Mouse (Mus musculus) midbrain, embryonic 10.5 days (tissue): ENCODE measurements at regions not wholly inside any gene's neighbourhood (a gene's known extent, or its start where the extent isn't known, plus 50 kb on each side); places are given as distances from the start of the nearest gene placed in this dataset.
A peak's percentile ranks its signal among the peaks of the same experiment; 100 is the strongest.

Experiments used
- DNase-seq: peaks from one replicate; pipeline ENCODE4 v3.0.0-alpha.2; 2017; ENCODE audit warnings: low spot score
- H3K27ac ChIP-seq: fragments of 300-500 bp; sonication (generic); replicated peaks from 2 replicates; pipeline ENCODE4 v1.5.1; 2016; ENCODE audit warnings: mild to moderate bottlenecking
- H3K27me3 ChIP-seq: fragments of 300-500 bp; sonication (generic); 2 replicates; pipeline ENCODE4 v1.6.1; 2016; ENCODE audit warnings: low read depth, mild to moderate bottlenecking; ENCODE audit not compliant: poor library complexity, severe bottlenecking
- H3K36me3 ChIP-seq: fragments of 300-500 bp; sonication (generic); 2 replicates; pipeline ENCODE4 v1.6.1; 2016; ENCODE audit warnings: mild to moderate bottlenecking, moderate library complexity
- H3K4me1 ChIP-seq: fragments of 300-500 bp; sonication (generic); 2 replicates; pipeline ENCODE4 v1.6.1; 2016
- H3K4me3 ChIP-seq: fragments of 300-500 bp; sonication (generic); 2 replicates; pipeline ENCODE4 v1.5.1; 2016; ENCODE audit warnings: mild to moderate bottlenecking, moderate library complexity
- H3K9me3 ChIP-seq: fragments of 300-500 bp; sonication (generic); replicated peaks from 2 replicates; pipeline ENCODE4 v1.6.1; 2016; ENCODE audit warnings: mild to moderate bottlenecking
- WGBS: fragments of 180-500 bp; shearing (Covaris S2); methylation state at CpG from one replicate; pipeline ENCODE4 v1.1.7; 2016; 5-methylcytosine and 5-hydroxymethylcytosine counted together

DNA sequence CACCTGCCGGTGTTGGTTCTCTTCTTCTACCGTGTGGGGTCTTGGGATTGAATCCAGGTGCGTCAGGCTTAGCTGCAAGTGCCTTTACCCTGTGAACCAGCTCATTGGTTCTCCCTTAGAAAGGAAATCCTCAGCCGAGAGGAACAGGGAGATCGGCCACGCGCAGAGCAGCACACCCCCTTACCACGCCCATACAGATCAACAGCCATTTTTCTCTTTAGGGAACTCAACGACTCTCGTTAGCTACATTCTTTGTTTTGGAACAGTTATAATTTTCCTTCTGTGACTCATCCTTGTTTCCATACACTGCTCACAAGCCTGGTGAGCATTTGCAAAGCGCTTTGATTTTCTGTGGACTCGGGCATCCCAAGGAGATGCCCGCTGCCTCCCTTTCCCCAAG lies 194.7 kb downstream of the Matn1 start:
- Histone ChIP-seq H3K4me3 (no peak overlapping the region), H3K36me3 (no peaks in the 10 kb centered on the region), H3K9me3 (peaks cover 5% of the 10 kb centered on the region; the same call in 1 of the 2 replicates), H3K27ac (no peak overlapping the region), H3K27me3 (no peaks in the 10 kb centered on the region), H3K4me1 (peaks cover 10% of the 10 kb centered on the region)
- 89% methylated on average over 13 of the region's 13 CpGs for WGBS
- no peak for DNase-seq

GRCm38 (mm10) chr4:131141890-131142465 lies 197.8 kb downstream of the Matn1 start:
- Histone ChIP-seq H3K9me3 (peaks cover 5% of the 10 kb centered on the region; the same call in 1 of the 2 replicates), H3K27ac (no peak overlapping the region), H3K36me3 (no peaks in the 10 kb centered on the region), H3K27me3 (no peaks in the 10 kb centered on the region), H3K4me3 (no peak overlapping the region), H3K4me1 (peaks cover 10% of the 10 kb centered on the region)
- DNase-seq: peak; percentile 25
- 50% methylated on average over 17 of the region's 17 CpGs for WGBS

DNA sequence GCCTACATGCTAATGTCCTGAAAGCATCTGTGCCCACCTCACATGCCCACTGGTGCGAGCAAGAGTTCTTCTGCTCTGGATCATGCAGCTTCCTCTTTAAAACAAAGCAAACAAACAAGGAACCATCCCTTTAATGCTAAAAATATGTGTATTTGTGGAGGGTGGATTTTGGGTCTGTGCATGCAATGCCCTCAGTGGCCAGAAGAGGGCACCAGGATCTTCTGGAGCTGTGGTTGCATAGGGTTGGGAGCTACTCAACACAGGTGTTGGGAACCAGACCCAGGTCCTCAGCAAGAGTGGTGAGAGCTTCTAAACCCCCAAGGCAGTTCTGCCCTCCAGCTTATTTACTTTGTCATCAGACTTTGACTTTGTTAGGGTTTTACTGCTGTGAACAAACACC lies 201.3 kb downstream of the Matn1 start:
- Histone ChIP-seq H3K4me3 (no peak overlapping the region), H3K27me3 (peaks cover 18% of the 10 kb centered on the region), H3K9me3 (peaks cover 5% of the 10 kb centered on the region; the same call in 1 of the 2 replicates), H3K36me3 (no peaks in the 10 kb centered on the region), H3K4me1 (peaks cover 17% of the 10 kb centered on the region), H3K27ac (no peak overlapping the region)
- 66% methylated on average over 1 of the region's 1 CpGs for WGBS
- no peak for DNase-seq

- no peaks in the 10 kb centered on the region for H3K36me3 ChIP-seq
- DNase-seq: no peak
- peaks cover 7% of the 10 kb centered on the region; the same call in 1 of the 2 replicates for H3K4me1 ChIP-seq
- H3K27me3 ChIP-seq: peaks cover 18% of the 10 kb centered on the region
- no peaks in the 10 kb centered on the region for H3K9me3 ChIP-seq
- no peak overlapping the region for H3K4me3 ChIP-seq
- no peak overlapping the region; the same call in 1 of the 2 replicates for H3K27ac ChIP-seq
- WGBS: 66% methylated on average over 16 of the region's 16 CpGs
Observed at GRCm38 (mm10) chr4:131148042-131148747, 204.0 kb downstream of the Matn1 start.

- 90% methylated on average over 5 of the region's 5 CpGs for WGBS
Observed at GRCm38 (mm10) chr4:131149466-131149865, 205.3 kb downstream of the Matn1 start.

DNA sequence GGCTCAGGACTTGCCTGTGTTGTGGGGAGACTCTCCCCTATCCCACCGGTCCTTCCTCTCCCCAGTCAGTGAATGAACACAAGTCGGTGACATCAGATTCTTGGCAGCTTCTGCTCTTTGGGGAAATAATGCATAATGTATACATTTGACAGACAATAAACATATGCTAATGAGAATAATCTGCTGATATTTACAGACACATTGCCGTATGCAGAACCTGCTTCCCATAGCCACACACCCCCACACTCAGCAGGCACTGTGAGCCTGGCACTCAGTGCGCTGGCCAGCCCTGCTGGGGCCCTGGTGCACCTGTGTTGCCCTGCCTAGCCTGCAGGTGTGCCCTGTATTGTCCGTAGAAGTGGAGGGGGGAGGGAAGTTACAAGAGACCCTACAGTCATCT lies 215.5 kb downstream of the Matn1 start:
- WGBS: 48% methylated on average over 5 of the region's 5 CpGs
- peak overlapping the region; percentile 67 for H3K27ac ChIP-seq
- H3K4me1 ChIP-seq: peaks cover 35% of the 10 kb centered on the region
- H3K4me3 ChIP-seq: peak overlapping the region; percentile 14; the same call in 1 of the 2 replicates
- H3K9me3 ChIP-seq: no peaks in the 10 kb centered on the region
- no peaks in the 10 kb centered on the region for H3K36me3 ChIP-seq
- DNase-seq: no peak
- peaks cover 10% of the 10 kb centered on the region; the same call in 1 of the 2 replicates for H3K27me3 ChIP-seq

More at GRCm38 (mm10) chr4:131149466-131149865, 205.3 kb downstream of the Matn1 start:
- H3K27me3 ChIP-seq: peaks cover 18% of the 10 kb centered on the region
- no peaks in the 10 kb centered on the region for H3K36me3 ChIP-seq
- H3K9me3 ChIP-seq: no peaks in the 10 kb centered on the region
- no peak overlapping the region for H3K27ac ChIP-seq
- DNase-seq: no peak
- H3K4me1 ChIP-seq: peaks cover 11% of the 10 kb centered on the region
- no peak overlapping the region for H3K4me3 ChIP-seq

DNA sequence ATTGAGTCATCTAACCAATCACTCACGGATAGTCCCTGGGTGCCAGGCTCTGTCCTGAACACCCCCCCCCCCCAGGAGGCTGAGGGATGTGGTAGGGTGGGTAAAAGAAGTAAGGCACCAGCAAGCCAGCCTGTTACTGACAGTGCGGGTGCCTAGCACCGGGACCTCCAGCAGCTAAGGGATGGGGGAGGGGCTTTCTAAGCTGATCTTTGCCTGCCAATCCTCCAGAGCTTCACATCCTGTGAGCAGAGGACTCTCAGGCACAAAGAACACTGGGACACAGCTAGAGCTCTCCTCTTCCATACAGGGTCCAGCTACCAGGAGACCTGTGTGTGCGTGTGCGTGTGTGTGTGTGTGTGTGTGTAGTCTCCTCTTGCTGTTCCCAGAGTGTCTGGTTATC lies 215.9 kb downstream of the Matn1 start:
- WGBS: 18% methylated on average over 5 of the region's 5 CpGs
- Histone ChIP-seq H3K36me3 (no peaks in the 10 kb centered on the region), H3K9me3 (no peaks in the 10 kb centered on the region), H3K27me3 (peaks cover 10% of the 10 kb centered on the region; the same call in 1 of the 2 replicates), H3K4me1 (peaks cover 35% of the 10 kb centered on the region), H3K27ac (peak overlapping the region; percentile 67), H3K4me3 (peak overlapping the region; percentile 14; the same call in 1 of the 2 replicates)
- DNase-seq: peak; percentile 23

DNA sequence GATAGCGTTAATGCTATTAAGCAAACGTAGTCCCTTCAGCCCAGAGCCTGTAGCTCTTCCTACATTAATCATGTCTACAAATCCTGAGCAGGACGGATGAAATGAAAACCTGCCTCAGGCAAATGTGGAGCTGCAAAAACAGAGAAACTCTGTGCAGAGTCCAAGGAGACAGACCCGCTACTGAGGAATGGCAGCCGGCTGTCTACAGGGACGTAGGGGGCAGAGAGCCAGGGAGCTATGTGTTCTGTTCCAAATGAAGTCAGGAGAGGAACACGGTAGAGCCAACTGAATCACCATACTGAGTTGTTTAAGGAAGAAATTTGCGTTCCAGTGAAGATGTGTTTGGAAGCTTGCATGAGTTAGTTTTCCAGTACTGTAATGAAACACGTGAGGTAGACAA lies 217.3 kb downstream of the Matn1 start:
- Histone ChIP-seq H3K36me3 (no peaks in the 10 kb centered on the region), H3K4me3 (no peak overlapping the region), H3K27ac (no peak overlapping the region), H3K27me3 (peaks cover 10% of the 10 kb centered on the region; the same call in 1 of the 2 replicates), H3K4me1 (peaks cover 35% of the 10 kb centered on the region), H3K9me3 (no peaks in the 10 kb centered on the region)
- WGBS: 90% methylated on average over 9 of the region's 9 CpGs
- DNase-seq: no peak

DNA sequence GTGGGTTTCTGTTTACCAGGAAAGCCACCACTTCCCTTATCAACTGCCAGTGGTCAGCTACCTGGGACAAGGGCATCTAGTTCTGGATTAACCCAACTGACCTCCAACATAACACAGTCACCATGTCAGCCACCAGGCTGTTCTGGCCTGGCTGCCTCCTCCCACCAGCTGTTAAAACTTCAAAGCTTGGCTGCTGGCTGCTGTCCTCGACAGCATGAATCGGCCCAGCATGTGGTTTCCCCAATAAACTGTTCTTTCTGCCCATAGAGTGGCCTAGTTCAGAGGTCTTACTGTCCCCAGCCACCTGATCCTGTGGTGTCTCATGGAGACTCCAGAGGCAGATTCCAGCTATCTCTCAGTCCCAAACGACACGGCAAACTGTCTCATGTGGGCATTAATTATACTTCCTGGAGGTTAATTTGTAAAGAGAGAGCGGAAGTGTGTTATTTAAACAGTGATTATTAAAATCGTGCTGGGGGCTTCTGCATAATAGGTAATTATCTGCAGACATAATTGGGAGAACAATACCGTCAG lies 219.7 kb downstream of the Matn1 start:
- Histone ChIP-seq H3K36me3 (no peaks in the 10 kb centered on the region), H3K4me3 (no peak overlapping the region), H3K27ac (0 out of 2 replicates have a peak overlapping the region, but pooled peaks have one; percentile 7), H3K4me1 (peaks cover 35% of the 10 kb centered on the region), H3K27me3 (peaks cover 6% of the 10 kb centered on the region; the same call in 1 of the 2 replicates), H3K9me3 (no peaks in the 10 kb centered on the region)
- DNase-seq: peak; percentile 27
- 38% methylated on average over 7 of the region's 7 CpGs for WGBS

GRCm38 (mm10) chr4:131166574-131167270 lies 222.5 kb downstream of the Matn1 start:
- WGBS: 88% methylated on average over 9 of the region's 9 CpGs
- Histone ChIP-seq H3K4me1 (peaks cover 16% of the 10 kb centered on the region), H3K9me3 (no peaks in the 10 kb centered on the region), H3K36me3 (no peaks in the 10 kb centered on the region), H3K4me3 (no peak overlapping the region), H3K27ac (no peak overlapping the region), H3K27me3 (no peaks in the 10 kb centered on the region)
- no peak for DNase-seq

- 0 out of 2 replicates have a peak, but pooled peaks cover 4% of the 10 kb centered on the region for H3K9me3 ChIP-seq
- no peak for DNase-seq
- H3K4me1 ChIP-seq: peaks cover 16% of the 10 kb centered on the region
- H3K27ac ChIP-seq: no peak overlapping the region
- WGBS: 90% methylated on average over 2 of the region's 2 CpGs
- no peaks in the 10 kb centered on the region for H3K27me3 ChIP-seq
- H3K4me3 ChIP-seq: no peak overlapping the region
- no peaks in the 10 kb centered on the region for H3K36me3 ChIP-seq
Observed at GRCm38 (mm10) chr4:131167921-131168320, 223.7 kb downstream of the Matn1 start.

DNA sequence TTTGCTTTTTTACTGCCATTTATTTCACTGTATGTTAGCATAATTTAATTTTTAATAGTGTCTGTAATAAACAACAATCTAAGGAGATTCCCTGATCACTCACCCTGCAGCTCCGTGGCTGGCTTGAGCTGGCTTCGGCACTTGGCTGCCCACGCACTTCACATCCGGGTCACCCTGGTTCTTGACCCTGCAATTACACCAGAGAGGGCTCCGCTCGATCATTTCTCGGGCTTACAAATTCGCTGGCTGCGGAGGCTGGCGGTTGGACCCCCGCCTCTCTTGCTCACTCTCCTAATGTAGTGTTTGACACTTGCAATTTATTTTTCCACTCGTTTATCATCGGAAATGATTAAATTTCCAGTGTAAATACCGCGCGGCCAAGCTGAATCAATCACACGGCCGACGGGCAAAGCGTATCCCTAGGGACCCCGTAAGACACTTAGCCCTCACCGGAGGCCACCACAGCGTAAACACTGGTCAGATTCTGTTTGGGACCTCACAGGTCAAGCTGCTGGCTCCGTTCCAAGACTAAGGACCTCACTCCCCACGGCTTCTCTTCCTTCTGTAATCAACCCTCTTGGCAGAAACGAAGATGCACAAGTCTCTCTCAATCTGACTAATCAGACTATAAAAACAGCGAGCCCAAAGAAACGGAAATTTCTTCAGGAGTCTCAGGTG lies 229.7 kb downstream of the Matn1 start:
- Histone ChIP-seq H3K9me3 (peaks cover 19% of the 10 kb centered on the region; the same call in 1 of the 2 replicates), H3K36me3 (no peaks in the 10 kb centered on the region), H3K4me3 (no peak overlapping the region), H3K4me1 (0 out of 2 replicates have a peak, but pooled peaks cover 6% of the 10 kb centered on the region), H3K27ac (no peak overlapping the region), H3K27me3 (no peaks in the 10 kb centered on the region)
- no peak for DNase-seq
- 89% methylated on average over 28 of the region's 28 CpGs for WGBS
